Mouse (Mus musculus) ES-Bruce4 (cell line): ENCODE results near the gene Ttc25. TPM values are rescaled to one million over a fixed set of nuclear protein-coding genes. Genes with fewer than 3 reads are reported as not detected.

Experiments
- H3K27ac ChIP-seq: 2 replicates; pipeline ENCODE4 v1.5.1; 2012; ENCODE audit warnings: low read length, inconsistent platforms; ENCODE audit not compliant: insufficient read depth
- H3K27me3 ChIP-seq: 2 replicates; pipeline ENCODE4 v1.6.1; 2012; ENCODE audit warnings: mild to moderate bottlenecking, low read length, inconsistent platforms; ENCODE audit not compliant: control insufficient read depth, poor library complexity, insufficient read depth, severe bottlenecking
- H3K36me3 ChIP-seq: 2 replicates; pipeline ENCODE4 v1.6.1; 2012; ENCODE audit warnings: inconsistent platforms, mild to moderate bottlenecking, low read length, moderate library complexity; ENCODE audit not compliant: control insufficient read depth, poor library complexity, insufficient read depth, severe bottlenecking
- H3K4me1 ChIP-seq: one replicate; pipeline ENCODE4 v1.8.1; 2011; ENCODE audit warnings: low read length; ENCODE audit not compliant: control insufficient read depth, insufficient read depth
- H3K4me3 ChIP-seq: 2 replicates; pipeline ENCODE4 v1.5.1; 2011; ENCODE audit warnings: low read depth, mild to moderate bottlenecking, low read length
- H3K9ac ChIP-seq: 2 replicates; pipeline ENCODE4 v1.6.1; 2012; ENCODE audit warnings: low read depth, mild to moderate bottlenecking, inconsistent platforms; ENCODE audit not compliant: poor library complexity, severe bottlenecking
- H3K9me3 ChIP-seq: replicated peaks from 2 replicates; pipeline ENCODE4 v1.6.1; 2012; ENCODE audit warnings: mild to moderate bottlenecking, low read length, inconsistent platforms; ENCODE audit not compliant: control insufficient read depth, poor library complexity, insufficient read depth, severe bottlenecking
- CTCF ChIP-seq: IDR thresholded peaks from one replicate; pipeline ENCODE4 v1.8.1; 2011; ENCODE audit warnings: low read depth, low read length
- EP300 ChIP-seq: IDR thresholded peaks from 2 replicates; pipeline ENCODE4 v1.6.1; 2011; ENCODE audit warnings: low read depth, low read length; ENCODE audit not compliant: insufficient read depth
- POLR2A ChIP-seq: IDR thresholded peaks from one replicate; pipeline ENCODE4 v1.8.1; 2011; ENCODE audit warnings: low read length; ENCODE audit not compliant: insufficient read depth
- polyA plus RNA-seq: library from polyadenylated mRNA; stranded (reverse); fragments of >200 nt; gene quantifications from 2 replicates; pipeline ENCODE4 v1.2.4, GENCODE M21; 2011; ENCODE audit warnings: low read depth; ENCODE audit not compliant: missing spikeins, insufficient read depth, insufficient read length

Gene Ttc25
- polyA plus RNA-seq, 1 experiment = 2.5 TPM

GRCm38 (mm10) chr11:100545746-100546085 lies 309 bp downstream of the Ttc25 start:
- Histone ChIP-seq H3K4me1 (peaks cover 10% of the 10 kb centered on the region), H3K36me3 (no peaks in the 10 kb centered on the region), H3K9ac (0 out of 2 replicates have a peak overlapping the region, but pooled peaks have one; percentile 72), H3K27ac (no peak overlapping the region), H3K4me3 (peak overlapping the region; percentile 57), H3K27me3 (no peaks in the 10 kb centered on the region), H3K9me3 (no peaks in the 10 kb centered on the region)
- no peak for TF ChIP-seq CTCF
- no peak for TF ChIP-seq EP300
- TF ChIP-seq POLR2A = no peak

DNA sequence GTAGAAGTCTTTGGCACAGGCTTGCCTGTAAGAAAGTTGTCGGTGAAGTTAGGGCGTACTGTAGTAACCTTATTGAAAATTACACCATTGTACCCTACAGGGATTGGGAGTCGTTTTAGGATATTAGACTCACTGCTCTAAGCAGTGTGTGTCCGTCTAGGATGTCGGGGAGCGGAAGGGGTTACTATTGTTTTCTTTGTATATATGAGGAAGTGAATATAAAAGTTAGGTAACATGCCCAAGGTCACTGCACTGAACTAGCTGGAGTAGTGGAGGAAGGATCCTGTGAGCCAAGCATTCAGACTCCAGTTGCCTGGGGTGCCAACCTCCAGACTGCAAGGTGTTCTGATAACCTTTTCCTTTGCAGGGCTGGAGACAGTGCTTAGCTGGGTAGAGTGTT lies 1.5 kb downstream of the Ttc25 start:
- no peaks in the 10 kb centered on the region for H3K36me3 ChIP-seq
- H3K9ac ChIP-seq = no peak overlapping the region
- H3K9me3 ChIP-seq = no peaks in the 10 kb centered on the region
- H3K27ac ChIP-seq = no peak overlapping the region
- no peak overlapping the region for H3K4me3 ChIP-seq
- peaks cover 10% of the 10 kb centered on the region for H3K4me1 ChIP-seq
- no peaks in the 10 kb centered on the region for H3K27me3 ChIP-seq
- TF ChIP-seq POLR2A (no peak), CTCF (no peak), EP300 (no peak)

- no peaks in the 10 kb centered on the region for H3K36me3 ChIP-seq
- no peak overlapping the region for H3K4me3 ChIP-seq
- H3K9ac ChIP-seq = no peak overlapping the region
- no peak overlapping the region for H3K27ac ChIP-seq
- no peaks in the 10 kb centered on the region for H3K27me3 ChIP-seq
- H3K9me3 ChIP-seq = no peaks in the 10 kb centered on the region
- TF ChIP-seq POLR2A = no peak
- no peak for TF ChIP-seq CTCF
- TF ChIP-seq EP300 = no peak
- peaks cover 10% of the 10 kb centered on the region for H3K4me1 ChIP-seq
Measured at GRCm38 (mm10) chr11:100548141-100548540, 2.7 kb downstream of the Ttc25 start.

- Histone ChIP-seq H3K9ac (no peak overlapping the region), H3K27me3 (no peaks in the 10 kb centered on the region), H3K27ac (no peak overlapping the region), H3K9me3 (no peaks in the 10 kb centered on the region), H3K4me3 (no peak overlapping the region), H3K4me1 (peaks cover 10% of the 10 kb centered on the region), H3K36me3 (no peaks in the 10 kb centered on the region)
- TF ChIP-seq CTCF (no peak), POLR2A (no peak), EP300 (no peak)
Measured at GRCm38 (mm10) chr11:100549466-100549865, 4.1 kb downstream of the Ttc25 start.

DNA sequence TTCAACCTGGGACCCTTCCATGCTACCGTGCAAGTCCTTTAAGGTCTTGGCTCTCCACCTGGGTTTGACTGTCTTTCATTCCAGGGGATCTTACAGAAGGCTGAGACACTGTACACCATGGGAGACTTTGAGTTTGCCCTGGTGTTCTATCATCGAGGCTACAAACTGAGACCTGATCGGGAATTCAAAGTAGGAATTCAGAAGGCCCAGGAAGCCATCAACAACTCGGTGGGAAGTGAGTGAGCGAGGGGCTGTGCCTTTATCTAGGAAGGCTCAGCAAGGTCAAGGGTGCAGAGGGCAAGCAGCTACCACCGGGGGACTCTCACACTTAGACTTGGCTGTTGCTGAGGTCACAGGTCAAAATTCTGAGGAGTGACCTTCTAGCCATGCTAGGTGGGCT lies 4.7 kb downstream of the Ttc25 start:
- H3K27ac ChIP-seq = no peak overlapping the region
- H3K9me3 ChIP-seq = no peaks in the 10 kb centered on the region
- no peak overlapping the region for H3K9ac ChIP-seq
- no peak overlapping the region for H3K4me3 ChIP-seq
- peaks cover 10% of the 10 kb centered on the region for H3K4me1 ChIP-seq
- H3K36me3 ChIP-seq = no peaks in the 10 kb centered on the region
- no peak for TF ChIP-seq POLR2A
- no peak for TF ChIP-seq CTCF
- TF ChIP-seq EP300 = no peak
- no peaks in the 10 kb centered on the region for H3K27me3 ChIP-seq

DNA sequence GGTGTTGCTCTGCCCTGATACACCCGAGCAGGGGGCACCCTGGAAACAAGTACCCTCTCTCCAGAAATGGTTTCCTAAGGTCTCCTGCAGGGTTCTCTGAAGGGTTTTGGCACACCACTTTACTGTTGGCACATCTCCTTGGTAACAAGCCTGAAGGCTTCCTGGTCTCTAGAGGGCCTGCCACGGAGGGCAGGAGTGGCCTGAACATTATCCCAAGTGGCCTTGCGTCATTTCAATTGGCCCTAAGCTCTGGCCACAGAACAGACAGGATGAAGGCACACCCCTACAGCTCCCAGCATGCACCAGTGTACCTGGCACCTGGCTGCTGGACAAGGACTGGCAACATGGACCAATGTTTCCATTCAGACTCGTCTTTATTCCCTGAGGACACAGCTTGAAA lies 7.4 kb downstream of the Ttc25 start:
- Histone ChIP-seq H3K27me3 (no peaks in the 10 kb centered on the region), H3K4me3 (no peak overlapping the region), H3K36me3 (no peaks in the 10 kb centered on the region), H3K27ac (no peak overlapping the region), H3K9me3 (no peaks in the 10 kb centered on the region), H3K9ac (no peak overlapping the region), H3K4me1 (peaks cover 10% of the 10 kb centered on the region)
- no peak for TF ChIP-seq POLR2A
- no peak for TF ChIP-seq CTCF
- no peak for TF ChIP-seq EP300
